Mouse (Mus musculus) CH12F3 (cell line): ENCODE measurements at regions not wholly inside any gene's neighbourhood (a gene's known extent, or its start where the extent isn't known, plus 50 kb on each side); places are given as distances from the start of the nearest gene placed in this dataset.
"Not testable (repeated sequence)": the region's sequence is repeated elsewhere in the genome, so short reads cannot be mapped to it uniquely, and the experiment has no call there.

Experiments used
- in situ Hi-C: fragments of 300-500 bp; cut with MboI; formaldehyde crosslinking; loops from 2 replicates; pipeline ENCODE4 v1.14.3; 2020; ENCODE audit warnings: low sequenced_read_pairs

DNA sequence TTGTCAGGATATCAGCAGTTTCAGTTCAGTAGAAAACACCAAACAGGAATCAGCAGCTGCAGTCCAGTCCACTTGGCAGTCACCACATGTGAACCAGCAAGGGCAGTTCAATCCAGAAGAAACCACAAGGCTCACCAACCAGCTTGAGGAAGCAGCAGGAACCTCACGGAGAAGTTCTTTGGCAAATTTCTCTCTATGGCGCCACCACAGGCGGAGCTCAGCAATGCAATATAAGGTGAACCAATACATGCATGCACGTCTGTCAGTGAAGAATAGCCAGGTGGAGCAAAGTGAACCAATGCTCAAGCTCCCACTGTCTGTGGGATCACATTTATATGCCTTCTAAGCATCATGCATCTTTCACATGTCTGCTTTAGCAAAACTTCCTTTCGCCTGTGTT, 132.9 kb downstream of the Tomm20 start:
- in situ Hi-C loops, result no loop called here

DNA sequence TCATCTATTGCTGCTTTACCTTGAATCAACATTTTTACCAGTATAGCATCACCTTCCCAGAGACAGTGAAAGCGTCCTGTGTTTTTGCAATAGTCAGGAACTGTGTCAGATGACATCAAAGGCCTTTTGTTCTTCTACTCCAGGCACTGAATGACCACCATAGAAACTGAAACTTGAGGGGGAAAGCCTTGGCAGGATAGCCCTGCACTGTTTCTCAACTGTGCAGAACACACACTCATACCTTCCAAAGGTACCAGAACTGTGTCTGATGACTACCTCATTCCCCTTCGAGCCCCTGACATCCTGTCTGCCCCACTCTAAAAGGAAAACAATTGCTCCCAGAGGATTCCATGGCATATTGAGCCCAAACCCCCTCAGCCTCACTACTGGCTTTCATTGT, 134.3 kb downstream of the Tomm20 start:
- in situ Hi-C loops, result not testable (repeated sequence)

DNA sequence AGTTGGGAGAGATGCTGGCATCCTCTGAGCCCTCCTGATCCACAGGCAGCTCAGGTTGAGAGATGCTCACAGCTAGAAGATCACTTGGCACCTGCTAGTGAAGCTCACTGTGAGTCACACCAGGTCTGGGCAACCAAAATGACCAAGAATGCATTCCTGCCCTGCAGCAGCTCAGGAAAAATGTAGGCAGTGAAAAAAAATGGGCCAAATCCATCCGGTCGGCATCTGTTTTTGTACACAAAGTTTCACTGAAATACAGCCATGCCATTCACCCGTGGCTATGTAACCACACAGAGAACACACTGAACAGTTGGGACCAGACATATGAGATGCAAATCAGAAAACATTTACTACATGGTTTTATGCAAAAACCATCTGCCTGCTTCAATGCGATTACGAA, 135.1 kb downstream of the Tomm20 start:
- in situ Hi-C loops, result no loop called here

DNA sequence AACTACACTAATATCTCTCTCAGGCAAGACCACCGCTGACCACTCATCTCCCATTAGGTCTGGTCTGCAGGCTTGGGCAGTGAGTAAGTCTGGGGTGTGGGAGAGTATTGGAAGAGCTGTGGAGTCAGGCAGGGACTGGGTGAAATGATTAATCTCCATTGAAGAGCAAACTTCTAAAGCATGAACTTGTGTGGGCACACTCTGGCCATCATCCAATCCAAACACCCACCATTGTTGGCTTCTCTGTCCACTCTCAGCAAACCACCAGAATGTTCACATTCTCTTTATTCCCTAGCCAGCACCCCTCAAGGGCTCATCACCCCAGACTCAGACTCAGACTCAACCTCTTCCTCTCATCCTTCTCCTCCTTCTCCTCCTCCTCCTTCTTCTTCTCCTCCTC, 136.3 kb downstream of the Tomm20 start:
- in situ Hi-C loops, result no loop called here

DNA sequence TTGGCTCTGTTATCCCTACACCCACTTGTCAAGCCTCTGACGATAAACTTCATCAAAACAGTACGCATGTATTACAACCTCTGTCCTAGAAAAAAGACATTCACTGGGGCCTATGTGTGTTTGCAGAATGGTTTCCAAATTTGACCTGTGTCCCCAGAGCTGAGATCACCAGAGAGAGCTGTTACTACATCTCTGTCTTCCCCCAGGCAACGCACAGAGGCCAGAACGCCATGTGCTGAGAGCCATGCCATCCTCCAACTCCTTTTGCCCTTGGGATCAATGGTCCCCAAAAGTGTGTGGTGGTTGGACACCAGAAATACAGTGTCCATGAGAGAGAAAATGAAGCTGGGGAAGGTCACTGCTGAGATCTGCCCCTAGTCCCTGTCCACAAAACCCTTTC, 137.1 kb downstream of the Tomm20 start:
- in situ Hi-C loops, result no loop called here

DNA sequence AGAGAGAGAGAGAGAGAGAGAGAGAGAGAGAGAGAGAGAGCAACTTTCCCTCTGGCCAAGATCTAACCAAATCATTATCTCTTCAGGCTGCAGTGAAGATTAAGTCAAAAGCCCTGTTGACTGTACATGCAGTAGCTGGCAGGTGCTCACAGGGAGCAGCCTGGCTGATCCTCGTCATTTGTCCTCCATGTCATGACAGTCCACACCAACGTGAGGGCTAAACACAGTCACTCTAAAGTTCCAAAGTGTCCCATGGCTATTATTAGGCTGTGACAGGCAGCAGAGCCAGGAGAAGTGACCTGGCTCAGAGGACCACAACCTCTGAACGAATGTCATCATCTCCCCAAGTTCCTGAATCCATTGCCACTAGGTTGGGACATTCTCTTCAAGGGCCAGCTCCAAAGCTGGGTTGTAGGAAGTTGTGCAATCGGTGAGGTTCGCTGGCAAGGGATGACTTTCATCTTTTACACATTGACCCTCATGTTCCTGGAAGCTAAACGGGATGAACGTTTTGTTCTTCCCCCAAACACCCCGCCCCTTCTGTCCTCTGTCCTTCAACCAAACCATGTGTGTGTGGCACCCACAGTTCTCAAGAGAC, 138.4 kb downstream of the Tomm20 start:
- in situ Hi-C loops, result no loop called here

DNA sequence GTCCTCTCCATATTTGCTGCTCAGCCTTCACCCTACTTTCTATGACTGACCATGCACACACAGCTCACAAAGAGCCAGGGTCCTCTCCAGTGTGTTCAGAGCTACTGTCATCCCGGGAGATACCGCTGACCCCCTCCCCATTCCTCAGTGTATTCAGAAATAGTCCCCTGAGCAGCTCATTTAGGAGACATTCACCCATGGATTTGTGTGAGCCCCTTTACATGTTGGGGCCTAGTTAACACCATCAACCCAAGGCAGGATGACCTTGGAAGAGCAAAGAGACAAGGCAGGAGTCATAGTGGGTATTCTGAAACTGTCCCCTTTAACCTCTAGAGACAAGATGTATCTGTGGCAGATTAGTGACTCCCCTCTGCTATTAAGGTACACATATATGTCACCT, 139.1 kb downstream of the Tomm20 start:
- in situ Hi-C loops, result no loop called here

DNA sequence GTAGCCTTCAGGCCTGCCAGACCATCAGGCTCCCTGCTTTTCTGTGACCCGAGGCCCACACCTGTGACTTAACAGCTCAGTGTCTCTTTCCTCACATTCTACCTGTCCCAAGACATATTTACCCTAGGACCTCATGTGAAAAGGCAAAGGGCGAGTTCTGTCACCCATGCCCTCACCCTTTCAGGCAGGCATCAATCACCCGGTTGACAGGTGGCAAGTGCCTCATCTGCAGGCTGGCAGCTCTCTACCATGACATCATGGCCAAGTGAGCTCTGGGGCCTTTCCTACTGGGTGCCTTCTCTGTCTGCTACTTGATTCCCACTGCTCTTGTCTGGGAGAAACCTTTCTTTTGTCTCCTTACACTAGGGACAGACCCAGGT, 139.5 kb downstream of the Tomm20 start:
- in situ Hi-C loops, result no loop called here

DNA sequence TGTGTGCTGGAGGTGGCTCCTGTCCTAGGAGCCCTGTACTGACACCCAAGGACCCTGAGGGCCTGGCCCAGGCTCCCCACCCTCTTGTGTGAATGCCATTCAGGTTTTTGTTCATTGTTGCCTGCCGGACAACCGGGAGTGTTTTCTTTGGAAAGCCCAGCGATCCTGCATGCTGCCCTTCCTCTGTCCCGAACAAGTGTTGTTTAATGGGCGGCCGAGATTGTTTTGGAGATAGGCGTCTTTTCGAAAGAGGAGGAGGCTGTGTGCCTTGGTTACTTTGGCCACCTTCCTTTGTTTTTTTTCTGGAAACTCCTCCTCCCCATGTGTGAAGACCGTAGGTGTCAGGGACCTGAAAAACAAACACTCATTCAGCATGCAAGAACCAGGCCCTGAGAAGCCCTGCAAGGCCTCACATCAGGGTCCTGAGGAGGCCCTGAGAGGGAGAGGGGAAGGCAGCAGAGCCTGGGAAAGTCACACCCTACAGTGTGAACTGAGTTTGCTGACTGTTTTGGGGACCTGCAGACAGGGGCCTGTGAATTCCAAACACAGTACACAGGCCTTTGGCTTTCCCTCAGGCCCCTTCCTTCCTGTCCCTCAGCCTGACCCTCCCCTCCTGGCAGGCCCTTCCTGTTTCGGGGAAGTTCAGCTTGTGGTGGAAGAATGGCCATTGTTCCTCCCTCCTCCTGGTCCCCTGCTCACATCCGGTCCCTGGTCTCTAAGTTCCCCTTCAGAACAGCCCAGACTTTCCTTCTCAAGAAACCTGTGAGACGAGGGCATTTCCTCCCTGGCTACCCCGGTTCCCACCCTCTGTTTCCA, 140.1 kb downstream of the Tomm20 start:
- in situ Hi-C loops, result no loop called here

DNA sequence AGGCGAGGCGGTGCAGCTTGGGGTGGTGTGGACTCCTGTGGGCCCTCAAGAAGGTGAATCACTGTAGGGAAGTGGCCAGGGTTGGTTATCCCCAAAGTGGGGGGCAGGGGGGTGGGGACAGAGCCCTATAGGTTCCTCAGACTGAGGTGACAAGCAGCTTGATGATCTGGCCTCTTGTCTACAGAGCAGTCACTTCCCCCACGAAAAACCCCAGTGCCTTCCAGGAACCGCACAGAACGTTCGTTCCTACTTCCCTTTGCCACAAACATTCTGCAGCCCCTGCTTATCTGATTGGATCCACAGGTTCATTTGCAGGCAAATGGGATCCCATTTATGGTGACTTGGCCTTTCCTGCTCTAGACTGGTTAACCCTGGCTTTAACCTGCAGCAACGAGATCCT, 141.5 kb downstream of the Tomm20 start:
- in situ Hi-C loops, result no loop called here

DNA sequence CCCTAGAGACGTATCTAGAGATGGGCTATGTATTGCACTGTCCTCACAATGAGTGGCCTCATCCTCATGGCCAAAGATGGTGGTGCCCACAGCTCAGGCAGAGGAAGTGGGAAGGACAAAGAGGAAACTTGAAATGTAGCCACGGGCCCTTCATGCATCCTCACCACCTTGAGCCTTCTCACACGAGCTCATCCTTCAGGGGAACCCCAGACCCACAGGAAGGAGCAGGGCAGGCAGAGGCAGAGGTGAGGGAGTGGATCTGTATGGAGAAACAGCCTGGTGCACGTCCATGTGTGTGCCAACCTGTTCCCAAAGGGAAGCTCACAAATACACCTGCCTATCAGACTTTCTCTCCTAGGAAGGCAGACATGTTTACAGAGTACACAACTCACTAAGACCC, 143.0 kb downstream of the Tomm20 start:
- in situ Hi-C loops, result no loop called here

DNA sequence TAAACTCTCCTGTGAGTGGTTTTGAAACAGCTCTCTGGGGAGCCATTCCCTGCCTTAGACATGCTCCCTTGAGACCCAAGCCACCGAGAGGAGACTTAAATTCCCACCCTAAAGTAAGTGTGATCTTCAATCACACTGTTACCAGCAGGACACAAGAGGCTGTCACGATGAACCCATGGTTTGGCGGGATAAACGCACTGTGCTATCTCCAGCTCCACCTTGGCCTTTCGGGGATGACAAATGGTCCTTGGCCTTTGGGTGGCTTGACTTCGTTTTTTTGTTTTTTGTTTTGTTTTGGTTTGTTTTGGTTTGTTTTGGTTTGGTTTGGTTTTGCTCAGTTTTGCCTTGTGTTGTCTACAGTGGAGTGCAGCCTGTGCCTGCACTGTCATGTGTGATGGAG, 144.7 kb downstream of the Tomm20 start:
- in situ Hi-C loops, result no loop called here

DNA sequence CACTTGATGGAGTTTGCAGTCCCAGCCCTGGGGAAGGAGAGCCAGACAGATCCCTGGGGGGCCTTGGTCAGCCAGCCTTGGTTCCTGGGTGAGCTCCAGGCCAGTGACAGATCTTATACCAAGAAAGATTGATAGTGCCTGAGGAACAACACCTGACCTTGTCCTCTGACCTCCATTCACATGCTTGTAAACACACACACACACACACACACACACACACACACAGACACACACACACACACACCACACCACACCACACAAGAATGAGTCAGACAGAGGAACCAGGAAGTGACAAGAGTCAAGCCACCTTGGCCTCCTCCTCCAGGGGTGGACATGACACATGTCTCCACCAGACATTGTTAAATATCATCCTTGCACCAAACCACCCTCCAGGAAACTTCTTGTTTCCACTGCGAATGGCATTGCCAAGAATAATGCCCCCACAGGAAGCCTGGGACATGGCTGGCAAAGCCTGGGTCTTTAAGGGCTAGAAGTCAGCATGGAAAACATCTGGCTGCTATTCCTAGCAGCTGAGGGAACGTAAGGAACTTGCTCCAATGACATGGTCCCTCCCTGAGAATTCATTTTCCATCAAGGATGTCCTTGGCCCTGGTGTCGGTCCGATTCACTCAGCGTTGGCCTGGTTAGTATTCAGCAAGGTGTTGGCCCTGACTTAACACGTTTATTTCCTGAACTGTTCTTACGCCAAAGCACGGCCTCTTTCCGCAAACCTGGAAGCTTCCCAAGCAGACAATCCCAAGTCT, 147.9 kb downstream of the Tomm20 start:
- in situ Hi-C loops, result no loop called here

DNA sequence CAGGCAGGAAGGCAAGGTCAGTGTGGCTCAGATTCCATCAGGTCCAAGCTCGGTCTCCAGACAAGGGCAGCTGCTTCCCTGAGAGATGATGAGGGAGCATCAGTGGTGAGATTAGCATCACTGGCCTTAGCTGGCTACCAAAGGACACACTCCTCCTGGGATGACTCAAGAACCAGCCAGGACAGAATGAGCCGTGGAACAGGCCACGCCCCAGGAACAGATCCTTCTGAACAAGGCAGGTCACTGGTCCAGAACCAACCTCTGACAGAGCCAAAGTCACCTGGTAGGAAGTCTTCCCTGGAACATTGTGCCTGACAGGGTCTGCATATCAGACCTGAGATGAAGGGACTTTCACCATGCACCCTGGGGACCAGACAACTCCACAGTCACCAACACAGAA, 152.0 kb downstream of the Tomm20 start:
- in situ Hi-C loops, result no loop called here

DNA sequence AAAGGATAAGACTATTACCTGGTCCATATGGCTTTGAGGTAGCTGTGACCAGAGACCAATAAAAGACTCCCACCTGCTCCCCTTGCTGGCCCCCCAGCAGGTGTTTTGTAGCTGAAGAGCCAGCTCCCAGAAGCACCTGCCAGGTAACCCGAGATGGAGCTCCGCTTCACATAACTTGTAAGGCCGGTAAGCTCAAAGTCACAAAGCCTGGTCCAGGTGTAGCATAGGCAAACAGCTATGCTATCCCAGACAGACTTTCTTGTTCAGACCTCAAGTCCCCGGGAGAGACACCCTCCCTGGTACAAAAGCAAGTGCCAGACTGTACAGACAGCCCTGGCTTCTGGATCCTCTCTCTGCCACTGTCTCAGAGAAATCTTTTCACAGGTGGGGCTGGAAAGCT, 154.6 kb downstream of the Tomm20 start:
- in situ Hi-C loops, result no loop called here

DNA sequence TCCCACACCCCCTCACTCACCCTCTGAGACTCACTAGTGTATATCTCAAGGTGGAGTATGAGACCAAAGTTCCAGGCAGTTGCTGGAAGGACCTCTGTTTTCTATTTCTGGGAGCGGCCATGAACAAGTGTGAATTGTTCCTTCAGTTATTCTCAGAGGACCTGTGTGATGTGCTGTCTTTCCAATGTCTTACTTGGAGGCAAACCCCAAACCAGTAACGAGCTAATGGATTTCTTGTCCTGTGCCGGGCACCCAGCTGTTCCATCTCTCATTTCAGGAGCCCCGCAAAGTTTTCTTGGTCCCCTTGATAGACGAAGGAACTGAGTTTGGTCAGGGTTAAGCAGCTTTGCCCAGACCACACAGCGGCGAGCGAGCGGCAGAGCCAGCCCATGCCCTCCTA, 155.4 kb downstream of the Tomm20 start:
- in situ Hi-C loops, result no loop called here

DNA sequence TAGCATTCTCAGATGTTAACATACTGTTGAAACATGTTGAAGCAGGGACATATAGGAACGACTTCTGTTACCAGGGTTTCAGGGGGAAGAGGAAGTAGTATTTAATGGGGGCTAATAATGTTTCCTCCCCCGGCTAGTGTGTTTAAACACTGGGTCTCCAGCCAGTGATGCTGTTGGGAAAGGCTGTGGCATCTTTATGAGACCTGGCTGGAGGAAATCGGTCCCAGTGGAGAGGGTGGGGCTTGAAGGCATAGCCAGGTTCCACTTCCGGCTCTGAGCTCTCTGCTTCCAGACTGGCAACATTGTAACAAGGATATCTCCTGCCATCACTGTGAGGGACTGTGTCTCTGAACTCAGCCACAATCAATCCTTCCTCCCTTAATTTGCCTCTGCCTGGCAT, 156.6 kb downstream of the Tomm20 start:
- in situ Hi-C loops, result no loop called here

DNA sequence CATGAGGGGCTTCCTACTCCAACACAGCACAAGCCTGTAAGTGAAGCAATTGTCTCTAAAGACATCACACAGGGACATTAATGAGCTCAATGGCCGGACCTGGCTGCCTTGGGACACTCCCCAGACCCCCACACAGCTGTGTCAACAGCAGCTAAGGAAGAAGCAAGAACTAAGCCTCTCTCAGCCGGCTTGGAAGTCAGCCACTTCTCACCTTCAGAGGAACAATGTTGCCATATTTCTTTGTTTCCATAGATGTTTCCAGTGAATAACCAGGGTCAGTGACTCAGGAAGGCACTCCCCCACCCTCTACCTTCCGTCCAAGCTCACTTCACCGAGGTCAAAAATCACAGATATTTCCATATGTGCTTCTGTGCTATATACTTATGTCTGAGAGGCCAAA, 157.0 kb downstream of the Tomm20 start:
- in situ Hi-C loops, result no loop called here

DNA sequence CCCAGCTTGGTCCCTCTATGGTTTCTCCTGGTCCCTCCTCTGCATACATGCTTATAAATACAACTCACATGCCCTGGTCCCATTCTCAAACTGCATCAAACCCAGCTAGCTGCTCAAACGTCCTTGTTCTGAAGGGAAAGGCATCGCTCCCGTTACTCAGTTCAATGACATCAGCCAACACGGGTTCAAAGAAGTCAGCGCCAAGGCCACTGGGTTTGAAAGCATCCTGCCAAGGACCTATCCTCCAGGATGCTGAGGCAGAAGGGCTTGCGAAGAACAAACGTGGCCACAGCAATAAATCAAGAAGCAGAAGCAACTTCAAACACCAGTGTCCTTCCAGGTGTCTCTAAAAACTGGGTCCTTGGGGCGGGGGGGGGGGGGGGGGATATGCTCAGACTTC, 158.2 kb downstream of the Tomm20 start:
- in situ Hi-C loops, result no loop called here

DNA sequence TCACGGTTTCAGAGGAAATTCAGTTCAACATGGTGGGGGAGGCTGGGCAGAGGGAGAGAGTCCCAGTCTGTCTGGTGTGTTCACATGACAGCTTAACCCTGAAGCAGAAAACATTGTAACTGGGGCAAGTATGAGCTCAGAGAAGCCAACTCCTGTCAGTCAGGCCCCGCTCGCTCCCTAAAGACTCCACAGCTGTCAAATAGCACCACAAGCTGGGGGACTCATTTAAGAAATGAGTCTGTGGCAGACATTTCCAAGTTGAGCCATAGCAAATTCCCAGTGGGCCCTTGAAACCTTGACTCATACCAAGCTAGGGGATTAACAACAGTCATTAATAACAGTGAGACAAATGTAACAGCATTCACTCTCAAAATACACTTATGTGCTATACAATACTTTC, 160.4 kb downstream of the Tomm20 start:
- in situ Hi-C loops, result no loop called here

DNA sequence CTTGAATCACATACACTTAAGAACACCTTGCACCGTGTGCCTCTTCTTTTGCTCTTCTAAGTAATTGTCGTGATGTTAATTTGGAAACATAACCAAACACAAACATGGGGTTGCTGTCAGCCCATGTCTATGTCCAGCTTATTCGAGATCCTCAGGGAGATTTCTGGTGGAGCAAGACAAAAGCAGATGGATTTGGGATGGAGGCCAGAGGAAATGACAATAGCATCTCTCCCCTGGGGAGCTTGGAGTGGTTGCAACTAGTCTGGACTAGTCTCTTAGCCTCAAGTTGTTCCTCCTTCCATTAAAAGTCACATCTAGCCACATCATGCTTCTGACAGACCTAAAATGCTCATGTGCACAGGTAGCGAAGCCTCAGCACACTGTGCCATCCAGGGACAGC, 161.0 kb downstream of the Tomm20 start:
- in situ Hi-C loops, result no loop called here
